11 mouse cellular contexts compared by ENCODE assay signal in the genomic region with DNA sequence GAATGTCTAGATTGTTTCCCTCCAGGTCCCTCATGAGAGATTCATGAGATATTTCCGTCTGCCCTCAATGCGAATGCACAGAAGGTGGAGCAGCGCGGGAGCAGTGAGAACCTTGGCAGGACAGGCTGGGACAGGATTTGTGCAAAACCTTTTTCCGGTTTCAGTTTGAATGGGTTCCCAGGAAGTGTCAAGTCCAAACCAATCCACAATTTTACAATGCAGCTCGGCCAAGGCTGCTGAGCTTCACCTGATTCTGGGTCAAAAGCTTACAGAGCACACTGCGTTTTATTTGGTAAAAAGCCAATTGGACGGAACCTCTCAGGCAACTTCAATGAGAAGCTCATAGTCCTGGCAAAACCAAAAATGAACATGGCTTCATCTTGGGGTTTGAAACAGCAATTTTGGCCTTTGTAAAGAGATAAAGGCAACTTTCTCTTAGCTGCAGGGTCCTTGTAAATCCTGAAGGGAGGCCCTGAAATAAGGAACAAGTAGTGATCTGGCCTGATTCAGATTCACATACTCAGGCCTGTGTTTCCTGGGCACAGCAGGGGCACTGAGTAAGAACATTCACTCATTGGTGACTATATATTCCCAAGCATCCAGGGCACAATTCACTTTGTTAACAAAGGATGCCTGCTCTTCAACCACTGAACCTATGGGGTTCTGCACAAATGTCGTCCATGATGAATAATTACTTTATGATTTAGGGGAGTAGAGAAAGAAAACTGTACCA.
DNase-seq lines count a peak whose midpoint lies in the region; TF ChIP-seq lines count a peak whose summit lies in the region.
"Had no signal": no experiment of that assay in that cellular context is flagged by ENCODE, and none has a peak within 500 bp of the region (broad histone marks: within the 10 kb centered on the region; RNA-seq: fewer than 3 reads in every experiment).

No protein-coding gene starts in this region.

- H3K27ac ChIP-seq in gastrocnemius, adult 2 months: no peak overlapping the region
- H3K27ac ChIP-seq: forebrain, embryonic 12.5 days; liver, embryonic 13.5 days; stomach, embryonic 15.5 days had no signal

- intact Hi-C loops in gastrocnemius, adult 2 months (cut with DNase I): no loop called here
- intact Hi-C loops in gastrocnemius, postnatal 14 days (cut with DNase I; ENCODE audit: low total_unique reads): no loop called here

- TF ChIP-seq CTCF in gastrocnemius, adult 2 months (IDR thresholded peaks at IDR 0.05): no peak

- DNase-seq in gastrocnemius, adult 2 months: peak; percentile 16
- no peak for DNase-seq in gastrocnemius, postnatal 14 days
- DNase-seq in right cerebral cortex, adult 18-20 months: peak; percentile 37
- DNase-seq in right cerebral cortex, postnatal 4 days: no peak
- DNase-seq in fat pad, adult 2 months (ENCODE audit: extremely low read depth, low read depth, low spot score): peak; percentile 42
- peak; percentile 33 for DNase-seq in skeletal muscle tissue, adult 2 months (ENCODE audit: low read depth, low spot score)
- no peak for DNase-seq in kidney, postnatal 36 days
- DNase-seq in spleen, postnatal 4 days (ENCODE audit: low spot score in 2 of 2): no peak
- DNase-seq: liver, embryonic 13.5 days had no signal

- peak overlapping the region; percentile 41; the same call in 1 of the 2 replicates for H3K4me3 ChIP-seq in gastrocnemius, adult 2 months
- H3K4me3 ChIP-seq: forebrain, embryonic 12.5 days; liver, embryonic 13.5 days; stomach, embryonic 15.5 days had no signal

Comparison
In these comparisons a context has a peak if more than half of its experiments do, and no peak if none do; other contexts are left out.
1. DNase-seq: peak in gastrocnemius, adult 2 months (single experiment), right cerebral cortex, adult 18-20 months (single experiment), fat pad, adult 2 months (single experiment) and skeletal muscle tissue, adult 2 months (single experiment); none in gastrocnemius, postnatal 14 days (single experiment), right cerebral cortex, postnatal 4 days (single experiment), kidney, postnatal 36 days (0 of 2) and spleen, postnatal 4 days (0 of 2).